Mouse (Mus musculus) left cerebral cortex, adult 9 months (tissue): ENCODE results near the gene Prkg1.

Source experiments
- DNase-seq, 2 experiments: peaks; one replicate each; pipeline ENCODE4 v3.0.0; 2022; ENCODE audit warnings: low spot score in 2 of 2

The Prkg1 gene

GRCm38 (mm10) chr19:31764801-31765340 is at the start of gene Prkg1:
Prkg1 (minus strand) TSS chr19:31765033.
- DNase-seq: no peak

- DNase-seq: no peak
Measured at GRCm38 (mm10) chr19:31813087-31813486, 48.3 kb upstream of the Prkg1 start.

DNA sequence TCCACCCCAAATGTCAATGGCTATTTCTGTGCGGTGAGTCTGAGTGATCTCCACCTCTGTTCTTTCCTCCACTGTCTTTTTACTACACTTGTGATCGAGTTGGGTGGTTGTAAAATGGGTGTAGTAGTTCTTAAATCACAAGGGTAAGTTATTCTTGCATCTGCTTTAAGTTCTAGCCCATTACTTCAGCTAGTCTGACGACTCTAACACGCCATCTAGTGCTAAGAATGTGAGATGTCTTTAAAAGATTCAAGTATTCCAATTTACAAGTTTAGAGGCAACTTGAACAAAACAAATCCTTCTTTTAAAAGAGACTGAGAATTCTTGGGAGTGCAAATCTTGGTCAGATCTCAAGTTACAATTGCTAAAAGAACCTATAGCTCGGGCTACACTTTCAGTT is 46.5 kb upstream of the Prkg1 start:
- DNase-seq: no peak

DNA sequence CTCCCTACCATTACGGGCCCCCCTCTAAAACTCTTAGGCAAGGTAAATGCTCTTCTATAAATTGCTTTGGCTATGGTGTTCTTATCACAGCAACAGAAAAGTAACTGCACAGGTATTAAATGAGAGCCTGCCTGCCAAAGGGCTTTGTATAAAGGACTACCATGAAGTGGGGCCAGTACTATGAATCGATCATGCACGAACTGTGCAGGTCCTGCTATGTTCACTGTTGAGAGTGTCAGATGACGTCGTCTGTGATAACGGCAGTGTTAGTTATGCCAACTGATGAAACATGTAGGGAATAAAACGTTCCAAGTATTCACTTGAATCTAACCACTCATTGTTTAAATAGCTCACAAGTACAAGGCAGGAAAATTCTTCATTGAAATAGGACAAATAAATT is 40.6 kb upstream of the Prkg1 start:
- no peak for DNase-seq

DNA sequence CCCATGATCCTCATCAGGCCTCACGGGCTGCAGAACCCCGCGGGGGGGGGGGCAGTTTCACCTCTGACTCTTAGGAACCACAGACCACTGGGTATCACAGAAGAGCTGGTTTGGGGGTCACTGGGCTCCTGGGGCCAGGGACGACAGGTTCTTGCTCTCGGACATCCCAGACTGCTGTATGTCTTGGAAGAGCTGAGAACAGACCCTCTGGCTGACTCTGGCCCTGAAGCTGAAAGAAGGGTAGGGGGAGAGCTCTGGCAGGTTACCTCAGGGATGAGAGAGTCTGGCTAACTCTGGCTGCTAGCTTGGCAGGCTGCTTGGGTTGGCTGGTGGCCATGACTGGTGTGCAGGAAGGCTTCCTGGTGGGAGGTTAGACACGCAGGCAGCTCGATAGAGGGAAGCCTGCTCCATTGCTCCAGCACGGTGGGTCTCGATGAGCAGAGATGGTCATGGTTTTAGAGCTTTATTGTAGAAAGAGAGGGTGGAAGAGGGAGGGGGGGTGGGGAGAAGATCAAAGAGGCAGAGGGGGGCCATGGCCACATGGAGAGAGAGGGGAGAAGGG is 30.7 kb upstream of the Prkg1 start:
- DNase-seq: no peak

- no peak for DNase-seq
Measured at GRCm38 (mm10) chr19:31791724-31792123, 26.9 kb upstream of the Prkg1 start.

GRCm38 (mm10) chr19:31781521-31782018 is 16.7 kb upstream of the Prkg1 start:
- no peak for DNase-seq

- DNase-seq: no peak
Measured at GRCm38 (mm10) chr19:31781077-31781476, 16.2 kb upstream of the Prkg1 start.

- no peak for DNase-seq
Measured at GRCm38 (mm10) chr19:31780222-31780621, 15.4 kb upstream of the Prkg1 start.

DNA sequence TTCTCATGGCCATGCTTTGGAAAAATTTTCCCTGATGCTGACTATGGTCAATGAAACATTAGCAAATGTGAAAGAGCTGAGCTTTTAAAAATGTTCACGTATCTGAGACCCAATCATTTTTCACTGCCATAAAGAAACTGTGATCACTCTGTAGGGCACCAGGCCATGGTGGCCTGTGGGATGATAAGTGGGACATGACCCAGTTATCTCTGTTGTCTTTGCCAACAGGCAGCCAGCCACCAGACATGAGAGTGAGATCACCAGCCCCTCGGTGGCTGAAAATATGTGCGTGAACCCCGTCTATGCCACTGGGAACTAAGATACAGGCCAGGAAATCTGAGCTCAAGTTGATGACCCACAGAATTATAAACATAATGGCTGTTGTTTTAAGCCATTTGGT is 14.2 kb upstream of the Prkg1 start:
- no peak for DNase-seq

GRCm38 (mm10) chr19:31767004-31767403 is 2.2 kb upstream of the Prkg1 start:
- no peak for DNase-seq

DNA sequence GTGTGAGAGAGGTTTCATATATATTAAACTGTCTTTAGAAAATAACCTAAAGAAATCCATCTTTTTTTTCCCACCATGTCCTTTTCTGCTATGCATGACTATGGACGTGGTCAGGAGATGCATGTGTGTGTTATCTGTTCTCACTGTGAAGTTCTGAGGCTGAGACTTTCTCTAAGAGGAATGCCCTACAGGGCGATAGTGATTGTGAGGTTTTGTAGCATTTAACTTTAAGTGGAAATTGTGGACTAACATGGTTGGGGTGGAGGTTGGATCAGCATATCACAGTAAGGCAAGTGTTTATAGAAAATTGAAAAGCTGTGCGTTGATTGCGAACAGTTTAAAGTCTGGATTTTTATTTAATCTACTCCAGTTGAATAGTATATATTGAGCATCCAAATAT is 618 bp upstream of the Prkg1 start:
- no peak for DNase-seq

DNA sequence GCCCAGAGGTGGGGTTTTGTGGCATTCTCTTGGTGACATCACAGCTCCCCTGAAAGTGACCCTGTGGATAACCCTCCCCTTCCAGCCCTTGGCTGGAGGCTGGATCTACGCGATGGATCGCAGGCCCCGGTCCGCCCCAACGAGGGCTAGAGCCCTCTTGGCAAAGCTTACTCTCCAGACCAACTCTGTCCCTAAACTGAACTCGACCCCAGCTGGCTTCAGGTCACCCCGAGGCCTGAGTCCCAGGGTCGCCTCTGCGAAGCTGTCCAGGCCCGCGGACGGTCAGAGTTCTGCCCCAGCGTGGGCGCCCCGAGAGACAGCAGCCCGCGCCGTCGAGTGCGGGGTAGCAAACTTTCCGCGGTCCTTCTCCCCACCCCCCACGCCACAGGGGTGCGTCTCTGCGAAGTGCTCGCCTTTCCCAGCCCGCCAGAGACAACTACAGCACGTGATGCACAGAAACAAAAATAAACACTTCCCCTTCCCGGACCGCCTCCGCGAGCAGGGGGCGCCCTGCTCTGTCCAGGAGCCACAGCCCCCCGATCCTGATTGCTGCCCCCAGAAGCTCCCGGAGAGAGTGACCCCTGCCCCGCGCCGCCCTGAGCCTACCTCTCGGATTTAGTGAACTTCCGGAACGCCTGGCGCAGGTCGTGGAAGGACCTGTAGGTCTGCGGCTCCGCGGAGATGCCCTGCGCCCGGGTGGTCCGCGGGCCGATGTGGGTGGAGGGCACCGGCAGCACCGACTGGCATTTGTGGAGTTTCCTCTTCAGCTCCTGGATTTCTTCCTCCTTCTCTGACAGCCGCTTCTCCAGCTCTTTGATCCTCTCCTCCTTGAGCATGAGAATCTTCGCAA is 657 bp downstream of the Prkg1 start:
- DNase-seq: peak in 1 of 2 experiments; percentile 8

DNA sequence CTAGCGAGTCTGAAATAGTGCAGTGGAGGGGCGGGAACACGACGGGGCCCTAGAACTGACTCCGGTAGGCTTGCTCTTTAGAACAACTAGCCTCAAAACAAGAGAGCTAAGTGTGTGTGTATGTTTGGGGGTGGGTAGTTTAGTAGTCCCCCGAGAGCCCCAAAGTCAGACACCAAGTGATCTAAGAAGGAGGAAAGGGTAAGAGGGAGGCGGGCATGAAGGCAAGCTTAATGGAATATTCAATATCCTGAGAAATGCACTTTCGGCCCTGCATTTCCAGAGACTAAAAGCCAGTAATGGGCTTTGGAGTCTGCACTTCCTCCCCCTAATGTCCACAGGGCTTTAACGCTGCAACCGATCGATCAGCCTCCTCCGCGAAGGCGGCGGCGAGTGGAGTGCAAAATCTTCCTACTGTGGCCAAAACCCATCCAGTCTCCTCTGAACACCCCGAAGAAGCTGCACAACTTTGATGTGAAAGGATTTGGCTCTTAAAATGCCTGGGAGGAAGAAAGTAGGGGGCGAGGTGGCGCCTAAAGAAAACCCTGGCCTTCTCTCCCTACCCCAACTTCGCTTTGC is 1.5 kb downstream of the Prkg1 start:
- DNase-seq: no peak

DNA sequence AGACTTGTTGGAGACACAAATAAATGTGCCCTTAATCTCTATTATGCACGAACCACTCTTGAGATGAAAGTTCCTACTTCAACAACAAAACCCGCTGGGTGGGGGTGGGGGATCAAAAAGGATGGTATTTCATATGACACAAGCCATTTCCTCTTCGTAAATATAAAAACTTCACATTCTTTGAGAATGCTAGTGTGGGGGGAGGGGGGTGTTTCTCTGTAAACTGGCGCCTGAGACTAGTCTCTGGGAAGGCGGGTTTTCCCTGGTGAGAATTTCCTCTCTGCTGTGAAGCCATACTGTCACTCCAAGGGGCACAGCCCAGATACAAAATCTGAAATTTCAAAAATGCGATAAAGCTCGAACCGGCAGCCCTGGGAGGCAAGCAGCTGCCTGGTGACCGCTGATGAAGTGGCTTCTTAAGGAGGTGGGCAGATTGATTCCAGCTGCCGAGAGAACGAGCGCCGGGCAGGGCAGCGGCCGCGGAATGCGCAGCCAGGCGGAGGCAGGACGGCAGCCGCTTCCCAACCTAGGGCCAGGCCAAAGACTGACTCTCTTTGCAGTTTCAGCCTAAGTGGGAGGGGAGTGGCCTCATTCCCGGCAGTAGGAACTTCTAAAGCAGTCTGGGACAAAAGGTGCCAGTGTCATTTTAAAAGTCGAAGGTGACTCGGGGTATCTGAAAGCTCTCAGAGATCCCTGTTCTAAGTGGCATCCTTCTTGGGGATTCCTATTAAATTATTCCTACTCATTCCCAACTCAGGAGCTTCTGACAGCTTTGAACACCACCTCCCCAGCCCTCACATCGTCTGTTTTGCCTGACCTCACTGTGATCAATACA is 2.2 kb downstream of the Prkg1 start:
- DNase-seq: no peak

- no peak for DNase-seq
Measured at GRCm38 (mm10) chr19:31759855-31760254, 5.0 kb downstream of the Prkg1 start.

GRCm38 (mm10) chr19:31755929-31756792 is 8.7 kb downstream of the Prkg1 start:
- peak; percentile 14 to 79 for DNase-seq

GRCm38 (mm10) chr19:31754642-31755287 is 10.1 kb downstream of the Prkg1 start:
- no peak for DNase-seq

DNA sequence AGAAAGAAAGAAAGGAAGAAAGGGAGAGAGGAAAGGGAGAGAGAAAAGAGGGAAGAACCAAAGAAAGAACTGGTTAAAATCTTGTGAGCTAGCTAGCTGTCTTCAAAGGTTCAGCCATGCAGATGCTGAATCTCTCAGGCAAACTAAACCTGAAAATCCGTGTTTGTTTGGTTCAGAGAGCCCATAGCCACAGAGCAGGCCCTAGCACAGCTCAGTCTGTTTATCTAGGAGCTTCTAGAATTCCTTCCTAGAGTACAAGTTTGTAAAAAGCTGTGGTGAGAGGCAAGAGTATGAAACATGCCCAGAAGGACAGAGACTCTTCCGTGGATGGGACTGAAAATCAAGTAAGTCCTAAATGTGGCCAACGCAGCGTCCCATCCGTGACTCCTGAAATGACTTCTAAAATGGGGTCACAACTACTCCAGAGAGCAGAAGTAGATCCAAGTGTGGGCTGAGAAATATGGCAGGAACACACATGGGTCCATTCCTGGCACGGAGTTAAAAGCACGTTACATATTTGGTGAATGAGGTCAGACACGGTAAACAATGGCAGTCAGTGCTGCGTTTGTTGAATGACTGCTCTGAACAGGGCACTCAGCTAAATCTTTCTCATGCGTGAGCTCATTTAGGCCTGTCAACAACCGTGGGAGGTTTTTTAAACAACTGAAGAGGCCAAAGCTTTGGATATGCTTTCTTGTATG is 13.7 kb downstream of the Prkg1 start:
- DNase-seq: no peak

DNA sequence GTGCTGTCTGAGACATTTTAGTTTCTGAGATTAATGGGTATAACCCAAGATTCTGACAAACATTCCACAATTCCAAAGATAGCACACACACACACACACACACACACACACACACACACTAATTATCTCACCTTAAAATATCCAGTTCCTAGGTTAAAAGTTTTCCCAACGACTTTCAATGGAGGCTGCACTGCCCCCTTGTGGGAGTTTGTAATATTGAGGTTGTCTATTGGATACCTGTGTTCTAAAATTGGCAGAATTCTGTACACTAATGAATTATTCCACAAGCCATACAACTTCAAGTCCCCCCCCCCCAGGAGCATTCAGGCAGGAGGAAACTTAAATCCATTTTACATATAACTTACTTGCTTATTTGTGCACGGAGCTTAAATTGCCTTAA is 18.2 kb downstream of the Prkg1 start:
- DNase-seq: peak in 1 of 2 experiments; percentile 16
